Mouse (Mus musculus): ENCODE measurements at regions not wholly inside any gene's neighbourhood (a gene's known extent, or its start where the extent isn't known, plus 50 kb on each side); places are given as distances from the start of the nearest gene placed in this dataset.

DNA sequence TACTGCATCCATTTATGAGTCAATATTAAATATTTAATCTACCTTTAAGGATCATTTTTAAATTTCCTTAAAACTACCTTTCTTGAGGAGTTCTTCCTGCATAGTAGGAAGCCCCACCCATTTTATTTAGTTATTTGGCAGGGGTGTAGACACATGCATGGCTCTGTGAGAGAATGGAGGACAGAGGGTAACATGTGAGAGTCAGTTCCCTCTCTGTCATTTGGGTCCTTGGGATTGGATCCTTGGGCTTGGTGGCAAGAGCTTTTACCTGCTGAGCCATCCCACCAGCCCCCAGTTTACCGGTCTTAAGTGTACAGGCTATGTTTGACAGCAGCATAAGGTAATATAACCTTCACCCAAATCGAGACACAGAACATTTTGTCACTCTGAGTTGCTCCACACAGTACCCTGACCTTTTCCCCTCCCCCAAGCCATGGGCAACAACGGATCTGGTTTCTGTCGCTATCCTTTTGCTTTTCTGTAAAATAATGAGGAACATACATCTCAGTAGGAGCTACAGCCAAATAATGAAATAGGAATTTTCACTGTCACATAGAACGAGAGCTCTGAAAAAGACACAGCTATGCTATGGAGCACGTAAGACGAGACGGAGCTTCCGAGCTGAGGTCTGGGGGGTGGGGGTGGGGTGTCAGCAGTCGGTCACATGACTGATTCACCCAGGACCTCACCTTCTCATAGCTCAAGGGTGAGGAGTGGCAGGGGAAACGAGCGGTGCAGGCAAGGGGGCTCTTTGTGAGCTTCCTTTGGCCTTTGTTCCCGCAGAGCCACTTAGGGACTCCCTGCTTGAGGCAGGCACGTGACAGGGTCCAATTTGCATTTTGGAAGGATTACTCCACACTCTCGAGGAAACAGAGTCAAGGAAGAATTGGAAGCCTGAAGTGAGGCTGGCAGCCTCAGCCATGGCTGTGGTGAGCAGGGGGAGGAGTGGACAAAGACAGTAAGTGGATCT is 159.2 kb downstream of the Qrsl1 start:
- TF ChIP-seq CTCF (IDR thresholded peaks at IDR 0.05; ENCODE audit: low read depth) (no peak), EP300 (IDR thresholded peaks at IDR 0.05; ENCODE audit: low read depth) (no peak)
